Mouse (Mus musculus): Measurements from ENCODE around the gene D130043K22Rik. TPM values are rescaled to one million over a fixed set of nuclear protein-coding genes. Genes with fewer than 3 reads are reported as not detected.

D130043K22Rik gene
- polyA plus RNA-seq, 1 experiment, result not detected

DNA sequence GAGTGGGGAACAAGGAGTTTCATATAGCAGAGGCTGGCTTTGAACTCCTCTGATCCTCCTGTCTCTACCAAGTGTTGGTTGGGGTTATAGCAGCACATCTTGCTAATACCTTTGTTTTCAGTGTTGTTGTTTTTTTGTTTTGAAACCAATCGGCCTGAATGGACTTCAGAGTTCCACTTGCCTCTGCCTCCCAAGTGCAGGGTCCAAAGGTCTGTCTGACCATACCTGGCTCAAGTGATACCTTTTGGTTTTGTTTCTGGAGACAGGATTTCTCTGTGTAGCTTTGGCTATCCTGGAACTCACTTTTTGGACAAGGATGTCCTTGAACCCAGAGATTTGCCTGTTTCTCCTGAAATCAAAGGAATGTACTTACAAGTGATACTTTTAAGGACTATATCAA lies 25.0 kb upstream of the D130043K22Rik start:
- no peaks in the 10 kb centered on the region for H3K27me3 ChIP-seq (ENCODE audit: control insufficient read depth, insufficient read depth, low read length)
- no peak for DNase-seq (ENCODE audit: low read depth in 1 of 2, low spot score in 2 of 2)
- no peak overlapping the region for H3K27ac ChIP-seq (ENCODE audit: insufficient read depth, low read length)
- WGBS, result 97% methylated on average over 1 of the region's 1 CpGs
- H3K4me1 ChIP-seq (ENCODE audit: control insufficient read depth, insufficient read depth, insufficient read length), result no peaks in the 10 kb centered on the region
- H3K36me3 ChIP-seq (ENCODE audit: control insufficient read depth, insufficient read depth, low read length), result peaks cover 7% of the 10 kb centered on the region
- no peak overlapping the region for H3K4me3 ChIP-seq (ENCODE audit: extremely low read depth, insufficient read depth, insufficient read length)
- no peak for TF ChIP-seq CTCF (IDR thresholded peaks at IDR 0.05; ENCODE audit: extremely low read depth, insufficient read depth, insufficient read length, insufficient replicate concordance)
- TF ChIP-seq POLR2A (IDR thresholded peaks at IDR 0.05; ENCODE audit: low read depth, low read length), result no peak

DNA sequence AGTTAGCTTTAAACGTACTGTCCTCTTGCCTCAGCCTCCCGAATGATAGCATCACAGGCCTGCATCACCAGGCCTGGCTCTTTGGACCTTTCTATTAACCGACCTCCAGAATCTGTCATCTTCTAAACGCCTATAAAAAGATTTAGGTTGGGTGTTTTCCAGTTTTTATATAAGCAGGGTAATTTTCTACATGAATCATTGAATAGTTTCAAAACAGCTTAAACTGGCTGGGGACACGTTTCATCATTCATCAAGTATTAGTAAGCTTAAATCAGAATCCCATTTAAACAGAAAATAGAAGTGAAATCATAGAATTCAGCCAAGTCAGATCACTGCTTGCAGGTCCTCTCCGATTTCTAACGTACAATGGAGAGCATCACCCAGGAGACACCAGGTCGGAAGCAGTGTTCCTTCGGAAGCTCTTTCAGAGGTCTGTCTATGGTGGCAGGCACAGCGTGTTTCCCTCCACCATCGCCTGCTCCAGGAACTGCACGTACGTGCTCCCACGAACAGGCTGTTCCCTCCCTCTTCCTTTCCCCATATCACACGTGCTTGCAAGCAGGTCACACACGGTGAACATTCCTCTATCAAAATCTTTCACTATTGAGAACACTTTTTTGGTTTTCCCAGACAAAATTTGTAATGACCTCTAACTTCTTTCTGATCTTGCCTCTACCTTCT lies 22.1 kb upstream of the D130043K22Rik start:
- no peak for TF ChIP-seq POLR2A (IDR thresholded peaks at IDR 0.05; ENCODE audit: low read depth, low read length)
- no peak for TF ChIP-seq CTCF (IDR thresholded peaks at IDR 0.05; ENCODE audit: extremely low read depth, insufficient read depth, insufficient read length, insufficient replicate concordance)
- 89% methylated on average over 16 of the region's 16 CpGs for WGBS
- H3K36me3 ChIP-seq (ENCODE audit: control insufficient read depth, insufficient read depth, low read length), result peaks cover 4% of the 10 kb centered on the region
- no peaks in the 10 kb centered on the region for H3K27me3 ChIP-seq (ENCODE audit: control insufficient read depth, insufficient read depth, low read length)
- no peak overlapping the region for H3K27ac ChIP-seq (ENCODE audit: insufficient read depth, low read length)
- H3K4me3 ChIP-seq (ENCODE audit: extremely low read depth, insufficient read depth, insufficient read length), result no peak overlapping the region
- no peaks in the 10 kb centered on the region for H3K4me1 ChIP-seq (ENCODE audit: control insufficient read depth, insufficient read depth, insufficient read length)
- no peak for DNase-seq (ENCODE audit: low read depth in 1 of 2, low spot score in 2 of 2)

DNA sequence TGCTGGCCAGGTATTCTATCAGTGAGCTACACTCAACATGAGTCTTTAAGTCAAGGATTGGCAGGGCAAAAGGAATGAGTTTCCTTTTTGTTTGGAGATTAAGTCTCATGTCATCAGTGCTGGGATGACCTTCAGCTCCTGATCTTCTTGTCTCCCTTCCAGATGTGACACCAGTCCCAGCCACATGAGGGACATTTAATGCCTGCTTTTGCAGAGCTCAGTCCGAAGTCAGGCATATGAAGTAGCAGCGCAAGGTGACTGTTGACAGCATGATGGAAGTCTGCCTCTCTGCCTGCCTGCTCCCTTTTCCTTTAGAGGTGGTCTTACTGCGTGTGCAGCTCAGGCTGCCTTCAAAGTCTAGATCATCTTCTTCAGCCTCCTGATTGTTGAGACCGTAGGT lies 20.3 kb upstream of the D130043K22Rik start:
- TF ChIP-seq CTCF (IDR thresholded peaks at IDR 0.05; ENCODE audit: extremely low read depth, insufficient read depth, insufficient read length, insufficient replicate concordance) (no peak), POLR2A (IDR thresholded peaks at IDR 0.05; ENCODE audit: low read depth, low read length) (no peak)
- WGBS, result 94% methylated on average over 4 of the region's 4 CpGs
- Histone ChIP-seq H3K27ac (ENCODE audit: insufficient read depth, low read length) (no peak overlapping the region), H3K4me3 (ENCODE audit: extremely low read depth, insufficient read depth, insufficient read length) (no peak overlapping the region), H3K27me3 (ENCODE audit: control insufficient read depth, insufficient read depth, low read length) (no peaks in the 10 kb centered on the region), H3K4me1 (ENCODE audit: control insufficient read depth, insufficient read depth, insufficient read length) (no peaks in the 10 kb centered on the region), H3K36me3 (ENCODE audit: control insufficient read depth, insufficient read depth, low read length) (peaks cover 4% of the 10 kb centered on the region)
- DNase-seq (ENCODE audit: low read depth in 1 of 2, low spot score in 2 of 2), result no peak

DNA sequence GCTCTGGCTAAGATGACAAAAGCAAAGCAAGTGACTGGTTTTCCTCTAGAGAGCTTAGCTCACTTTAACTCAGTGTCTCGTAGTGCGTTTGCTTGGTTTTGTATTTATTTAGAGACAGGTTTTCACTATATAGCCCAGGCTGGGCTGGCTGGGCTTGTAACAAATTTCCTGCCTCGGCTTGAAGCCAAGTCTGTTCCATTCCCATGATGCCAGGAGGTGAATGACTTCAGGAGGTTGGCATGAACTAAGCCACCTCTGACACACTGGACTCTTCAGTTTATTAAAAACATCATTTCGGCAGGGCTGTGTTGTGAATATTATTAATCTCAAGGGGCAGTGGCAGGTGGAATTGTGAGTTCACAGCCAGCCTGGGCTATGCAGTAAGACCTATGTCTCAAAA lies 19.3 kb upstream of the D130043K22Rik start:
- H3K4me3 ChIP-seq (ENCODE audit: extremely low read depth, insufficient read depth, insufficient read length), result no peak overlapping the region
- no peak for DNase-seq (ENCODE audit: low read depth in 1 of 2, low spot score in 2 of 2)
- peaks cover 2% of the 10 kb centered on the region; the same call in 1 of the 2 replicates for H3K36me3 ChIP-seq (ENCODE audit: control insufficient read depth, insufficient read depth, low read length)
- 93% methylated on average over 4 of the region's 4 CpGs for WGBS
- no peaks in the 10 kb centered on the region for H3K27me3 ChIP-seq (ENCODE audit: control insufficient read depth, insufficient read depth, low read length)
- H3K4me1 ChIP-seq (ENCODE audit: control insufficient read depth, insufficient read depth, insufficient read length), result no peaks in the 10 kb centered on the region
- TF ChIP-seq POLR2A (IDR thresholded peaks at IDR 0.05; ENCODE audit: low read depth, low read length) (no peak), CTCF (IDR thresholded peaks at IDR 0.05; ENCODE audit: extremely low read depth, insufficient read depth, insufficient read length, insufficient replicate concordance) (no peak)
- no peak overlapping the region for H3K27ac ChIP-seq (ENCODE audit: insufficient read depth, low read length)

DNA sequence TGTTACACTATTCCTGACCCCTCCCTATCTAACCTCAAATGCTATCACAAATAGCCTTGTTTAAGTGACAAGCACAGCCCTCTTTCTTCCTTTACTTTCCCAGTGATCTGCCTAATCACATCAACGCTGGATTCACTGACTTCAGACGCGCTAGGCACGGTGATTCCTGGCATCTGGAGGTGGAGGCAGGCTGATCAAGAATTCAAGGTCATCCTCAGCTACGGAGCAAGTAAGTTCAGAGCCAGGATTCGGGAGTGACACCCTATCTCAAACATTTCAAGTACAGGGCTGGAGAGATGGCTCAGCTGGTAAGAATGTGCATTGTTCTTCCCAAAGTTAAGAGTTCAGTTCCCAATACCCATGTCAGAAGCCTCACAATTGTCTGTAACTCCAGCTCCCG lies 18.8 kb upstream of the D130043K22Rik start:
- DNase-seq (ENCODE audit: low read depth in 1 of 2, low spot score in 2 of 2), result no peak
- Histone ChIP-seq H3K27me3 (ENCODE audit: control insufficient read depth, insufficient read depth, low read length) (no peaks in the 10 kb centered on the region), H3K27ac (ENCODE audit: insufficient read depth, low read length) (no peak overlapping the region), H3K4me1 (ENCODE audit: control insufficient read depth, insufficient read depth, insufficient read length) (no peaks in the 10 kb centered on the region), H3K4me3 (ENCODE audit: extremely low read depth, insufficient read depth, insufficient read length) (no peak overlapping the region), H3K36me3 (ENCODE audit: control insufficient read depth, insufficient read depth, low read length) (peaks cover 2% of the 10 kb centered on the region; the same call in 1 of the 2 replicates)
- 94% methylated on average over 7 of the region's 7 CpGs for WGBS
- no peak for TF ChIP-seq CTCF (IDR thresholded peaks at IDR 0.05; ENCODE audit: extremely low read depth, insufficient read depth, insufficient read length, insufficient replicate concordance)
- TF ChIP-seq POLR2A (IDR thresholded peaks at IDR 0.05; ENCODE audit: low read depth, low read length), result no peak

DNA sequence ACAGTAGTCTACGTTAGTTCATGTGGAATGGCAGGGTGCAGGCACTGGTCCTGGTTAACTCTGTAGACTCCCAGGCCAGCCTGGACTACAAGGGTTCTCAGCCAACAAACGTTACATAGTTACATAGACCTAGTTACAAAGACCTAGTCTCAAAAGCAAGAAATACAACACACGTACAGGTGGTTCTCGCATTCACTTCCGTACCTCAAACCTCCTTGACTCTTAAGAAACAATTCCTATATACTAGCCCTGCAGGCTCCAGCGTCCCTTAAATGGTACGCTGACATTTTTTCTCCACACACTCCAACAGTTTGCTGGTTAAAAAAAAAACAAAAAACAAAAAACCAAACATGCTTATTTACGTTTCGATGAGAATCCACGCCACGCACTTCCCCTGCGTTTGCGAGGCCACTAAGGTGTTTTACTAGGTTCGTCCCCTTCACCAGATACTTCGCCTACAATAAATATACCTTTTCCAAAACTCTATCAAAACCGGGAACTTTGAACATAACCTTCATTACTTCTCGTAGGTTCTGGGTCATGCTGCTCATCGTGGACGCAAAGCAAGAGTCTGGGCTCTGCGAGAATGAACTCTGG lies 14.1 kb upstream of the D130043K22Rik start:
- Histone ChIP-seq H3K27me3 (ENCODE audit: control insufficient read depth, insufficient read depth, low read length) (no peaks in the 10 kb centered on the region), H3K27ac (ENCODE audit: insufficient read depth, low read length) (peak overlapping the region; percentile 77), H3K36me3 (ENCODE audit: control insufficient read depth, insufficient read depth, low read length) (peaks cover 3% of the 10 kb centered on the region; the same call in 1 of the 2 replicates), H3K4me3 (ENCODE audit: extremely low read depth, insufficient read depth, insufficient read length) (peak overlapping the region; percentile 69), H3K4me1 (ENCODE audit: control insufficient read depth, insufficient read depth, insufficient read length) (peaks cover 6% of the 10 kb centered on the region; the same call in 1 of the 2 replicates)
- TF ChIP-seq POLR2A (IDR thresholded peaks at IDR 0.05; ENCODE audit: low read depth, low read length) (no peak), CTCF (IDR thresholded peaks at IDR 0.05; ENCODE audit: extremely low read depth, insufficient read depth, insufficient read length, insufficient replicate concordance) (no peak)
- DNase-seq (ENCODE audit: low read depth in 1 of 2, low spot score in 2 of 2), result peak in 1 of 2 experiments; percentile 7
- WGBS, result 1% methylated on average over 20 of the region's 20 CpGs

Data from spleen, adult 2 months (tissue).